Mouse (Mus musculus) thymus, postnatal 4 days (tissue): ENCODE data around the gene 1700066M21Rik.

Experiments
- DNase-seq: peaks from one replicate; pipeline ENCODE4 v3.0.0; 2021

1700066M21Rik gene

GRCm38 (mm10) chr1:57394051-57394450 lies 16.6 kb downstream of the 1700066M21Rik start:
- DNase-seq = peak; percentile 74

- no peak for DNase-seq
Measured at GRCm38 (mm10) chr1:57400321-57400720, 22.9 kb downstream of the 1700066M21Rik start.

- no peak for DNase-seq
Measured at GRCm38 (mm10) chr1:57400877-57401276, 23.5 kb downstream of the 1700066M21Rik start.

GRCm38 (mm10) chr1:57402116-57402515 lies 24.7 kb downstream of the 1700066M21Rik start:
- no peak for DNase-seq

- DNase-seq = peak; percentile 84
Measured at GRCm38 (mm10) chr1:57406187-57407151, 29.0 kb downstream of the 1700066M21Rik start, which contains the start of the genes Maip1 and Tyw5. Gene Maip1, plus strand, starts transcription at chr1:57406328. Gene Tyw5, minus strand, starts transcription at chr1:57407101.

- DNase-seq = no peak
Measured at GRCm38 (mm10) chr1:57408994-57409393, 31.6 kb downstream of the 1700066M21Rik start.

GRCm38 (mm10) chr1:57413397-57413796 lies 36.0 kb downstream of the 1700066M21Rik start:
- no peak for DNase-seq

GRCm38 (mm10) chr1:57423696-57424095 lies 46.3 kb downstream of the 1700066M21Rik start:
- no peak for DNase-seq

GRCm38 (mm10) chr1:57428368-57429308 lies 51.2 kb downstream of the 1700066M21Rik start:
- DNase-seq = peak; percentile 94

GRCm38 (mm10) chr1:57429786-57430483 lies 52.5 kb downstream of the 1700066M21Rik start:
- no peak for DNase-seq

- no peak for DNase-seq
Measured at GRCm38 (mm10) chr1:57433141-57433540, 55.7 kb downstream of the 1700066M21Rik start.
